Mouse (Mus musculus): ENCODE data around the gene Rexo2.

GRCm38 (mm10) chr9:48418829-48419228, 61.6 kb downstream of the Rexo2 start:
- no peak for TF ChIP-seq SIN3A (IDR thresholded peaks at IDR 0.05; ENCODE audit: low read length)
- no peak for TF ChIP-seq TAL1 (IDR thresholded peaks at IDR 0.05; ENCODE audit: low read length)
- no peak for TF ChIP-seq ZC3H11A (IDR thresholded peaks at IDR 0.05; ENCODE audit: low read depth, low read length)
- no peak for TF ChIP-seq EP300 (IDR thresholded peaks at IDR 0.05; ENCODE audit: low read depth in 1 of 2, low read length in 2 of 2)
- TF ChIP-seq E2F4 (IDR thresholded peaks at IDR 0.05; ENCODE audit: borderline replicate concordance, low read depth, low read length) = no peak
- TF ChIP-seq MYC (IDR thresholded peaks at IDR 0.05; ENCODE audit: low read depth, low read length) = no peak
- no peak for TF ChIP-seq USF2 (IDR thresholded peaks at IDR 0.05; ENCODE audit: borderline replicate concordance in 1 of 2, insufficient read depth in 1 of 2, low read depth in 1 of 2, low read length in 2 of 2)

Data from MEL (cell line).